ENCODE assay signal across 17 mouse cellular contexts in genomic region chr10:60185023-60185709, GRCm38 (mm10). TPM values are rescaled to one million over a fixed set of nuclear protein-coding genes. Genes with fewer than 3 reads are reported as not detected.
A peak's percentile ranks its signal among the peaks of the same experiment; 100 is the strongest.
DNase-seq lines count a peak whose midpoint lies in the region; ATAC-seq and TF ChIP-seq lines count a peak whose summit lies in the region.
"Had no signal": no experiment of that assay in that cellular context is flagged by ENCODE, and none has a peak within 500 bp of the region (broad histone marks: within the 10 kb centered on the region; RNA-seq: fewer than 3 reads in every experiment).

No protein-coding gene starts in this region.

- no peak overlapping the region for H3K4me2 ChIP-seq in forebrain, embryonic 14.5 days (ENCODE audit: low read length)
- peak overlapping the region; percentile 40 for H3K4me2 ChIP-seq in lung, embryonic 16.5 days (ENCODE audit: low read depth, low read length)
- no peak overlapping the region for H3K4me2 ChIP-seq in embryonic facial prominence, embryonic 14.5 days (ENCODE audit: low read depth, low read length)
- no peak overlapping the region for H3K4me2 ChIP-seq in midbrain, postnatal 0 days (ENCODE audit: low read depth, low read length, poor library complexity, severe bottlenecking)
- no peak overlapping the region for H3K4me2 ChIP-seq in liver, embryonic 12.5 days
- H3K4me2 ChIP-seq: liver, embryonic 13.5 days; neural tube, embryonic 12.5 days had no signal

- no peak overlapping the region for H3K4me3 ChIP-seq in forebrain, embryonic 14.5 days (ENCODE audit: low read depth, low read length)
- no peak overlapping the region for H3K4me3 ChIP-seq in forebrain, embryonic 10.5 days
- no peak overlapping the region for H3K4me3 ChIP-seq in lung, embryonic 16.5 days (ENCODE audit: low read length)
- H3K4me3 ChIP-seq in lung, adult 2 months (replicated peaks; ENCODE audit: extremely low read depth, low read depth, low read length) = no peak overlapping the region
- H3K4me3 ChIP-seq in embryonic facial prominence, embryonic 14.5 days (ENCODE audit: low read depth, low read length) = no peak overlapping the region
- H3K4me3 ChIP-seq in midbrain, postnatal 0 days (ENCODE audit: low read depth, low read length) = no peak overlapping the region
- H3K4me3 ChIP-seq in liver, embryonic 12.5 days = no peak overlapping the region
- H3K4me3 ChIP-seq: liver, embryonic 13.5 days; neural tube, embryonic 12.5 days had no signal

- no peak overlapping the region for H3K27ac ChIP-seq in forebrain, embryonic 14.5 days (ENCODE audit: low read depth, low read length)
- H3K27ac ChIP-seq in forebrain, embryonic 10.5 days = no peak overlapping the region
- H3K27ac ChIP-seq in lung, embryonic 16.5 days (ENCODE audit: low read length) = peak overlapping the region; percentile 36
- H3K27ac ChIP-seq in embryonic facial prominence, embryonic 14.5 days (replicated peaks; ENCODE audit: low read depth, low read length) = no peak overlapping the region
- H3K27ac ChIP-seq in midbrain, postnatal 0 days (ENCODE audit: low read depth, low read length) = no peak overlapping the region
- no peak overlapping the region for H3K27ac ChIP-seq in liver, embryonic 12.5 days
- H3K27ac ChIP-seq: liver, embryonic 13.5 days; neural tube, embryonic 12.5 days had no signal

- no peaks in the 10 kb centered on the region for H3K27me3 ChIP-seq in forebrain, embryonic 14.5 days (replicated peaks; ENCODE audit: control insufficient read depth, insufficient read depth, low read length)
- H3K27me3 ChIP-seq in forebrain, embryonic 10.5 days (ENCODE audit: poor library complexity, severe bottlenecking) = no peaks in the 10 kb centered on the region
- no peaks in the 10 kb centered on the region for H3K27me3 ChIP-seq in lung, embryonic 16.5 days (ENCODE audit: control insufficient read depth, insufficient read depth, low read depth, low read length)
- no peaks in the 10 kb centered on the region for H3K27me3 ChIP-seq in embryonic facial prominence, embryonic 14.5 days (replicated peaks; ENCODE audit: control insufficient read depth, insufficient read depth, low read length)
- H3K27me3 ChIP-seq in midbrain, postnatal 0 days (ENCODE audit: insufficient read depth, low read length) = no peaks in the 10 kb centered on the region
- peaks cover 36% of the 10 kb centered on the region for H3K27me3 ChIP-seq in liver, embryonic 12.5 days (replicated peaks)
- H3K27me3 ChIP-seq: neural tube, embryonic 12.5 days had no signal

- 66% methylated on average over 10 of the region's 10 CpGs for WGBS in forebrain, embryonic 14.5 days
- WGBS in forebrain, embryonic 10.5 days = 91% methylated on average over 10 of the region's 10 CpGs
- WGBS in lung, embryonic 16.5 days = 41% methylated on average over 10 of the region's 10 CpGs
- WGBS in lung, adult 2 months = 70% methylated on average over 10 of the region's 10 CpGs
- 76% methylated on average over 10 of the region's 10 CpGs for WGBS in embryonic facial prominence, embryonic 14.5 days
- WGBS in midbrain, postnatal 0 days = 79% methylated on average over 10 of the region's 10 CpGs
- 63% methylated on average over 10 of the region's 10 CpGs for WGBS in liver, embryonic 12.5 days (ENCODE audit: insufficient replicate concordance)

- peak; percentile 59; the same call in 1 of the 2 replicates for ATAC-seq in forebrain, embryonic 14.5 days
- peak; percentile 62 for ATAC-seq in lung, embryonic 16.5 days (ENCODE audit: low read depth)
- peak; percentile 47; the same call in 1 of the 2 replicates for ATAC-seq in embryonic facial prominence, embryonic 14.5 days (ENCODE audit: low read depth)
- no peak for ATAC-seq in midbrain, postnatal 0 days (ENCODE audit: low FRiP score)
- ATAC-seq in liver, embryonic 12.5 days = no peak
- ATAC-seq: intestine, embryonic 16.5 days had no signal

- DNase-seq in forebrain, embryonic 14.5 days (ENCODE audit: low spot score) = peak; percentile 64
- DNase-seq in forebrain, embryonic 10.5 days (ENCODE audit: extremely low spot score, low spot score) = no peak
- DNase-seq in lung, adult 2 months = no peak
- DNase-seq in embryonic facial prominence, embryonic 14.5 days (ENCODE audit: low spot score) = no peak
- peak; percentile 35 for DNase-seq in midbrain, postnatal 0 days (ENCODE audit: low spot score)
- DNase-seq in layer of hippocampus, adult 9-11 months = no peak
- DNase-seq: adrenal gland, postnatal 36 days; cerebellum, adult 2 months; kidney, postnatal 36 days; liver, embryonic 13.5 days; right cerebral cortex, adult 18-20 months; thymus, postnatal 25 days had no signal

- H3K4me1 ChIP-seq in forebrain, embryonic 14.5 days (ENCODE audit: control insufficient read depth, insufficient read depth, low read length) = 0 out of 2 replicates have a peak, but pooled peaks cover 5% of the 10 kb centered on the region
- peaks cover 5% of the 10 kb centered on the region for H3K4me1 ChIP-seq in forebrain, embryonic 10.5 days
- peaks cover 18% of the 10 kb centered on the region for H3K4me1 ChIP-seq in lung, embryonic 16.5 days (replicated peaks; ENCODE audit: control insufficient read depth, insufficient read depth, low read length)
- H3K4me1 ChIP-seq in lung, adult 2 months (ENCODE audit: control insufficient read depth, insufficient read depth, low read length) = no peaks in the 10 kb centered on the region
- H3K4me1 ChIP-seq in embryonic facial prominence, embryonic 14.5 days (ENCODE audit: control insufficient read depth, insufficient read depth, low read length) = no peaks in the 10 kb centered on the region
- no peaks in the 10 kb centered on the region for H3K4me1 ChIP-seq in midbrain, postnatal 0 days (ENCODE audit: insufficient read depth, low read length)
- H3K4me1 ChIP-seq in liver, embryonic 12.5 days = no peaks in the 10 kb centered on the region
- H3K4me1 ChIP-seq: liver, embryonic 13.5 days; neural tube, embryonic 12.5 days had no signal

- TF ChIP-seq POLR2A in lung, adult 2 months (IDR thresholded peaks at IDR 0.05; ENCODE audit: borderline replicate concordance, extremely low read depth, low read depth, low read length) = no peak

- peaks cover 17% of the 10 kb centered on the region; the same call in 1 of the 2 replicates for H3K36me3 ChIP-seq in forebrain, embryonic 14.5 days (ENCODE audit: control insufficient read depth, insufficient read depth, low read length)
- H3K36me3 ChIP-seq in forebrain, embryonic 10.5 days (replicated peaks) = peaks cover 64% of the 10 kb centered on the region
- H3K36me3 ChIP-seq in lung, embryonic 16.5 days (ENCODE audit: control insufficient read depth, insufficient read depth, low read length) = 0 out of 2 replicates have a peak, but pooled peaks cover 3% of the 10 kb centered on the region
- H3K36me3 ChIP-seq in embryonic facial prominence, embryonic 14.5 days (ENCODE audit: control insufficient read depth, insufficient read depth, low read length) = peaks cover 17% of the 10 kb centered on the region
- no peaks in the 10 kb centered on the region for H3K36me3 ChIP-seq in midbrain, postnatal 0 days (ENCODE audit: insufficient read depth, low read length)
- H3K36me3 ChIP-seq in liver, embryonic 12.5 days = no peaks in the 10 kb centered on the region
- H3K36me3 ChIP-seq: liver, embryonic 13.5 days had no signal

- TF ChIP-seq CTCF in lung, adult 2 months (IDR thresholded peaks at IDR 0.05; ENCODE audit: insufficient read depth, low read length) = no peak
- TF ChIP-seq CTCF in midbrain, postnatal 0 days (IDR thresholded peaks at IDR 0.05) = no peak

- H3K9me3 ChIP-seq in forebrain, embryonic 14.5 days (replicated peaks; ENCODE audit: control insufficient read depth, low read length) = no peaks in the 10 kb centered on the region
- H3K9me3 ChIP-seq in forebrain, embryonic 10.5 days = no peaks in the 10 kb centered on the region
- H3K9me3 ChIP-seq in lung, embryonic 16.5 days (ENCODE audit: control insufficient read depth, low read length) = no peaks in the 10 kb centered on the region
- H3K9me3 ChIP-seq in embryonic facial prominence, embryonic 14.5 days (ENCODE audit: control insufficient read depth, low read length) = no peaks in the 10 kb centered on the region
- no peaks in the 10 kb centered on the region for H3K9me3 ChIP-seq in midbrain, postnatal 0 days (ENCODE audit: low read length)
- H3K9me3 ChIP-seq in liver, embryonic 12.5 days (replicated peaks) = no peaks in the 10 kb centered on the region
- H3K9me3 ChIP-seq: liver, embryonic 13.5 days had no signal

- no peak overlapping the region for H3K9ac ChIP-seq in forebrain, embryonic 14.5 days (ENCODE audit: low read length)
- peak overlapping the region; percentile 20; the same call in 1 of the 2 replicates for H3K9ac ChIP-seq in lung, embryonic 16.5 days (ENCODE audit: low read length)
- no peak overlapping the region for H3K9ac ChIP-seq in embryonic facial prominence, embryonic 14.5 days (ENCODE audit: low read depth, low read length)
- H3K9ac ChIP-seq in midbrain, postnatal 0 days (replicated peaks; ENCODE audit: low read length, poor library complexity, severe bottlenecking) = no peak overlapping the region
- no peak overlapping the region for H3K9ac ChIP-seq in liver, embryonic 12.5 days
- H3K9ac ChIP-seq: liver, embryonic 13.5 days; neural tube, embryonic 12.5 days had no signal

RNA-seq across cellular contexts. Expression of gene Chst3, which starts 33.9 kb away (rescaled TPM):
- 0.52 and 0.70 TPM in 2 replicates for polyA plus RNA-seq in forebrain, embryonic 14.5 days (2014; fragmentation: Nextera tagmentation; extraction: Ambion mirVana)
- 2.1 and 2.4 TPM in 2 replicates for polyA plus RNA-seq in forebrain, embryonic 10.5 days (2016; fragmentation: Nextera tagmentation; extraction: Ambion mirVana)
- polyA plus RNA-seq in lung, embryonic 16.5 days (2015; fragmentation: Nextera tagmentation; extraction: Ambion mirVana) = 1.8 and 2.1 TPM in 2 replicates
- polyA plus RNA-seq in lung, adult 2 months (2012; rRNA removed) = 21.7 and 23.9 TPM in 2 replicates
- polyA plus RNA-seq in embryonic facial prominence, embryonic 14.5 days (2014; fragmentation: Nextera tagmentation; extraction: Ambion mirVana) = 1.3 TPM in 2 replicates
- 4.6 and 5.5 TPM in 2 replicates for total RNA-seq in midbrain, postnatal 0 days (2014; rRNA removed)
- polyA plus RNA-seq in midbrain, postnatal 0 days (2015; fragmentation: Nextera tagmentation; extraction: Ambion mirVana) = 0.86 and 0.89 TPM in 2 replicates
- 0.22 and 0.31 TPM in 2 replicates for polyA plus RNA-seq in liver, embryonic 12.5 days (2016; fragmentation: Nextera tagmentation; extraction: Ambion mirVana)
- total RNA-seq: MEL had no signal

Comparison
In these comparisons a context has a peak if more than half of its experiments do, and no peak if none do; other contexts are left out.
1. DNase-seq: peak in forebrain, embryonic 14.5 days (single experiment) and midbrain, postnatal 0 days (single experiment); none in forebrain, embryonic 10.5 days (single experiment), lung, adult 2 months (single experiment), embryonic facial prominence, embryonic 14.5 days (single experiment) and layer of hippocampus, adult 9-11 months (single experiment).
2. ATAC-seq: peak in forebrain, embryonic 14.5 days (single experiment), lung, embryonic 16.5 days (single experiment) and embryonic facial prominence, embryonic 14.5 days (single experiment); none in midbrain, postnatal 0 days (single experiment) and liver, embryonic 12.5 days (single experiment).